Mouse (Mus musculus) forebrain, postnatal 0 days (tissue): Measurements from ENCODE around the gene Paox. TPM values are rescaled to one million over a fixed set of nuclear protein-coding genes. Genes with fewer than 3 reads are reported as not detected.
A peak's percentile ranks its signal among the peaks of the same experiment; 100 is the strongest.

Experiments
- ATAC-seq: fragments of 200-750 bp; cut with Nextera tagmentation; 2 replicates; pipeline ENCODE4 v1.8.0; 2017; ENCODE audit warnings: mild to moderate bottlenecking, moderate library complexity
- DNase-seq: peaks from one replicate; pipeline ENCODE4 v3.0.0-alpha.2; 2015
- H3K27ac ChIP-seq: fragments of 300-500 bp; sonication (generic); 2 replicates; pipeline ENCODE4 v1.5.1; 2014; ENCODE audit warnings: low read depth, mild to moderate bottlenecking, antibody characterized with exemption, low read length, moderate library complexity, mixed read lengths
- H3K27me3 ChIP-seq: fragments of 300-500 bp; sonication (generic); 2 replicates; pipeline ENCODE4 v1.6.1; 2014; ENCODE audit warnings: mild to moderate bottlenecking, low read length, mixed read lengths; ENCODE audit not compliant: insufficient read depth
- H3K36me3 ChIP-seq: fragments of 300-500 bp; sonication (generic); 2 replicates; pipeline ENCODE4 v1.6.1; 2014; ENCODE audit warnings: mild to moderate bottlenecking, moderate library complexity; ENCODE audit not compliant: insufficient read depth
- H3K4me1 ChIP-seq: fragments of 300-500 bp; sonication (generic); 2 replicates; pipeline ENCODE4 v1.6.1; 2014; ENCODE audit warnings: antibody characterized with exemption; ENCODE audit not compliant: insufficient read depth
- H3K4me2 ChIP-seq: fragments of 300-500 bp; sonication (generic); 2 replicates; pipeline ENCODE4 v1.6.1; 2014; ENCODE audit warnings: low read depth, mild to moderate bottlenecking, moderate library complexity
- H3K4me3 ChIP-seq: fragments of 300-500 bp; sonication (generic); 2 replicates; pipeline ENCODE4 v1.5.1; 2014; ENCODE audit warnings: low read depth, low read length, mixed read lengths
- H3K9ac ChIP-seq: fragments of 300-500 bp; sonication (generic); 2 replicates; pipeline ENCODE4 v1.6.1; 2014; ENCODE audit warnings: mild to moderate bottlenecking
- H3K9me3 ChIP-seq: fragments of 300-500 bp; sonication (generic); 2 replicates; pipeline ENCODE4 v1.6.1; 2016; ENCODE audit warnings: low read length
- CTCF ChIP-seq: sonication (generic); IDR thresholded peaks from 2 replicates; pipeline ENCODE4 v1.5.1; 2016; ENCODE audit warnings: antibody characterized with exemption, control low read depth, low read depth
- WGBS: fragments of 180-500 bp; shearing (Covaris S2); extraction: QIAGEN DNeasy Blood & Tissue Kit; methylation state at CpG from one replicate; pipeline ENCODE4 v1.1.7; 2014; 5-methylcytosine and 5-hydroxymethylcytosine counted together
- polyA plus RNA-seq: library from polyadenylated mRNA; unstranded; fragments of >200 nt; fragmentation: Nextera tagmentation; extraction: Ambion mirVana; gene quantifications from 2 replicates; pipeline ENCODE4 v1.2.1, GENCODE M21; 2015
- total RNA-seq: library from RNA; depleted of rRNA; stranded (reverse); fragments of >200 nt; gene quantifications from 2 replicates; pipeline ENCODE4 v1.2.3, GENCODE M21; 2014

Paox gene
- total and polyA plus RNA-seq, 2 experiments from 2014 or later: 7.5 to 10.5 TPM

DNA sequence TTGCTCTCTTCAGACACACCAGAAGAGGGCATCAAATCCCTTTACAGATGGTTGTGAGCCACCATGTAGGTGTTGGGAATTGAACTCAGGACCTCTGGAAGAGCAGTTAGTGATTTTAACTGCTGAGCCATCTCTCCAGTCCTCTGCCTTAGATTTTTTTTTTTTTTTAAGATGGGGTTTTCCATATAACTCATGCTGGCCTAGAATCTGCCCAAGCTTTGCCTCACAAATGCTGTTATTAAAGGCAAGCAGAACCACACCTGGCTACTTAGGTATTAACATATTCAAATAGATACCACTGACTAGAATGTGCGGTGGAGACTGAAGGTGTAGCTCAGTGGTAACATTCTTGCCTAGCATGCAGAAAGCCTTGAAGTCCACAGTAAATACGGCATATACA lies 4.9 kb downstream of the Paox start:
- Histone ChIP-seq H3K4me2 (no peak overlapping the region), H3K4me1 (peaks cover 7% of the 10 kb centered on the region; the same call in 1 of the 2 replicates), H3K36me3 (no peaks in the 10 kb centered on the region), H3K27me3 (no peaks in the 10 kb centered on the region), H3K27ac (no peak overlapping the region), H3K9me3 (no peaks in the 10 kb centered on the region), H3K4me3 (no peak overlapping the region), H3K9ac (no peak overlapping the region)
- DNase-seq: no peak
- no peak for TF ChIP-seq CTCF
- no peak for ATAC-seq
- 92% methylated on average over 2 of the region's 2 CpGs for WGBS

- H3K27me3 ChIP-seq: no peaks in the 10 kb centered on the region
- no peak for ATAC-seq
- 67% methylated on average over 13 of the region's 13 CpGs for WGBS
Measured at GRCm38 (mm10) chr7:140121338-140121910, 5.8 kb downstream of the Paox start.

DNA sequence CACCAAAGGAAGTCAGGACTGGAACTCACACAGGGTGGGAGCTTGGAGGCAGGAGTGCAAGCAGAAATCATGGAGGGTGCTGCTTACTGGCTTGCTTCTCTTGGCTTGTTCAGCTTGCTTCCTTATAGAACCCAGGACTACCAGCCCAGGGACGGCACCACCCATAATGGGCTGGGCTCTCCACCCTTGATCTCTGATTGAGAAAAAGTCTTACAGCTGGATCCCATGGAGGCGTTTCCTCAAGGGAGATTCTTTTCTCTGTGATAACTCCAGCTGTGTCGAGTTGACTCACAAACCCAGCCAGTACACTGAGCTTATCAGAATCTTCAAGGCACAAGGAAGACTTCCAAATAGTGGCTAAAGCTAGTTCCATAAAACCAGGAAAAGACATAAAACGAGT lies 7.2 kb downstream of the Paox start:
- H3K27ac ChIP-seq: no peak overlapping the region
- H3K9ac ChIP-seq: no peak overlapping the region
- H3K4me3 ChIP-seq: no peak overlapping the region
- TF ChIP-seq CTCF: no peak
- 0 out of 2 replicates have a peak, but pooled peaks cover 3% of the 10 kb centered on the region for H3K4me1 ChIP-seq
- H3K27me3 ChIP-seq: no peaks in the 10 kb centered on the region
- 43% methylated on average over 4 of the region's 4 CpGs for WGBS
- ATAC-seq (no peak), DNase-seq (no peak)
- H3K9me3 ChIP-seq: no peaks in the 10 kb centered on the region
- H3K36me3 ChIP-seq: no peaks in the 10 kb centered on the region
- no peak overlapping the region for H3K4me2 ChIP-seq

More at GRCm38 (mm10) chr7:140121338-140121910, 5.8 kb downstream of the Paox start:
- TF ChIP-seq CTCF: no peak
- Histone ChIP-seq H3K9ac (no peak overlapping the region), H3K36me3 (no peaks in the 10 kb centered on the region), H3K4me3 (no peak overlapping the region), H3K9me3 (no peaks in the 10 kb centered on the region), H3K27ac (no peak overlapping the region), H3K4me1 (peaks cover 7% of the 10 kb centered on the region; the same call in 1 of the 2 replicates), H3K4me2 (no peak overlapping the region)
- DNase-seq: no peak

GRCm38 (mm10) chr7:140124382-140124781 lies 8.8 kb downstream of the Paox start:
- no peak for ATAC-seq
- no peak for TF ChIP-seq CTCF
- no peak overlapping the region for H3K4me3 ChIP-seq
- H3K4me1 ChIP-seq: 0 out of 2 replicates have a peak, but pooled peaks cover 3% of the 10 kb centered on the region
- WGBS: 97% methylated on average over 1 of the region's 1 CpGs
- H3K4me2 ChIP-seq: no peak overlapping the region
- no peaks in the 10 kb centered on the region for H3K36me3 ChIP-seq
- no peak overlapping the region for H3K27ac ChIP-seq
- no peaks in the 10 kb centered on the region for H3K27me3 ChIP-seq
- no peak overlapping the region for H3K9ac ChIP-seq
- DNase-seq: no peak
- no peaks in the 10 kb centered on the region for H3K9me3 ChIP-seq

GRCm38 (mm10) chr7:140125278-140126021 lies 9.9 kb downstream of the Paox start:
- no peak for TF ChIP-seq CTCF
- no peak overlapping the region for H3K27ac ChIP-seq
- under 1% methylated on average over 36 of the region's 40 CpGs for WGBS

DNA sequence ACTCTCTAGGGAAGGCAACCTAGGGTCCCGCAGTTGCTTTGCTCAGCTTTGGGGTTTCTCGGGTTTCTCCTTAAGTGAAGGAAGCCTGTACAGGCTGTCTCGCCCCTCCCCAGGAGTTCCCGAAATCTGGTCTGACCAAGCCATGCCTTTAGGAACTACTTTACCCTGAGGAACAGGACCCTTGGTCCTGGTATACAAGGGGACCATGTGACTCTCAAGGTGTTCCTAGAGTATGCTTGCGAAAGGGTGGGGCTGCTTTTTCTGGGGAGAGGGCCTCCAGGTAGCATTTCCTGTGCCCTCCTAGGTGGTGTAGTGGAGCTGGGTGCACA lies 10.4 kb downstream of the Paox start:
- Histone ChIP-seq H3K9ac (peak overlapping the region; percentile 71), H3K4me1 (0 out of 2 replicates have a peak, but pooled peaks cover 3% of the 10 kb centered on the region), H3K36me3 (no peaks in the 10 kb centered on the region), H3K27ac (no peak overlapping the region), H3K9me3 (no peaks in the 10 kb centered on the region), H3K27me3 (no peaks in the 10 kb centered on the region), H3K4me2 (peak overlapping the region; percentile 88), H3K4me3 (peak overlapping the region; percentile 67)
- no peak for TF ChIP-seq CTCF
- ATAC-seq (no peak), DNase-seq (no peak)
- 10% methylated on average over 5 of the region's 5 CpGs for WGBS

More at GRCm38 (mm10) chr7:140125278-140126021, 9.9 kb downstream of the Paox start:
- 0 out of 2 replicates have a peak, but pooled peaks cover 3% of the 10 kb centered on the region for H3K4me1 ChIP-seq
- H3K9me3 ChIP-seq: no peaks in the 10 kb centered on the region
- ATAC-seq: peak; percentile 97
- H3K36me3 ChIP-seq: no peaks in the 10 kb centered on the region
- DNase-seq: peak; percentile 85
- peak overlapping the region; percentile 67 for H3K4me3 ChIP-seq
- peak overlapping the region; percentile 71 for H3K9ac ChIP-seq
- no peaks in the 10 kb centered on the region for H3K27me3 ChIP-seq
- H3K4me2 ChIP-seq: peak overlapping the region; percentile 88

GRCm38 (mm10) chr7:140126934-140127333 lies 11.3 kb downstream of the Paox start:
- Histone ChIP-seq H3K27me3 (no peaks in the 10 kb centered on the region), H3K4me3 (no peak overlapping the region), H3K9me3 (no peaks in the 10 kb centered on the region), H3K4me1 (0 out of 2 replicates have a peak, but pooled peaks cover 3% of the 10 kb centered on the region), H3K4me2 (no peak overlapping the region), H3K9ac (no peak overlapping the region), H3K36me3 (no peaks in the 10 kb centered on the region), H3K27ac (no peak overlapping the region)
- TF ChIP-seq CTCF: no peak
- ATAC-seq: no peak
- WGBS: 80% methylated on average over 3 of the region's 3 CpGs
- DNase-seq: no peak
